Mouse (Mus musculus): Measurements from ENCODE around the gene Ap4e1. TPM values are rescaled to one million over a fixed set of nuclear protein-coding genes. Genes with fewer than 3 reads are reported as not detected.

Gene Ap4e1
- polyA plus RNA-seq (2015; fragmentation: Illumina TruSeq; extraction: RNeasy Lipid Tissue Mini Kit (QIAGEN cat#74804); ENCODE audit: insufficient read depth, low replicate concordance) = 25.6 TPM

GRCm38 (mm10) chr2:127008469-127008998 lies at the start of gene Ap4e1:
Ap4e1 (plus strand) TSS chr2:127008717.

DNA sequence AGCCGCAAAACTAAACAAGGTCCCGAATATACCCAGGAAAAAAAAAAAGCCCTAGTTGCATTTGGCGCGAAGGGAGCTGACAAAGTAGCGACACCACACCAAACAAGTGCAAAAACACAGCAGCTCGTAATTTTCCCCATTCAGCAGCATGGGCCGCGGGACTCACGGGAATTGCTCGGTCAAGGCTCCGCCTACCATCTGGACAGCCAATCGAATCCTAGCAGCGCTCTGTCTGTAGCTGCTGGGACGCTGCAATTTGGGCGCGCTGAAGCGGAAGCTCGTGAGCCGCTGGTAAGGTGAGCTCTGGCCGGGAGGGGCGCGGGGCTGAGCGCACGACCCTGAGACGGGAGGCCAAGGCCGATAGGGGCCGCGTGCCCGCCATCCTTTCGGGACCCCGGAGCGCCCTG lies 61.9 kb downstream of the Ap4e1 start, which contains the start of gene Blvra:
Blvra (plus strand) TSS at position 231 of the 407 bp plus-strand sequence.

Other genes with a start within 250 kb of the Ap4e1 start
- not detected for gene Usp50, start 225.2 kb upstream of the Ap4e1 start, polyA plus RNA-seq (2015; fragmentation: Illumina TruSeq; extraction: RNeasy Lipid Tissue Mini Kit (QIAGEN cat#74804); ENCODE audit: insufficient read depth, low replicate concordance)
- gene Trpm7, start 132.5 kb upstream of the Ap4e1 start, polyA plus RNA-seq (2015; fragmentation: Illumina TruSeq; extraction: RNeasy Lipid Tissue Mini Kit (QIAGEN cat#74804); ENCODE audit: insufficient read depth, low replicate concordance) = 79.9 TPM
- 96.5 TPM for gene Sppl2a, start 75.5 kb upstream of the Ap4e1 start, polyA plus RNA-seq (2015; fragmentation: Illumina TruSeq; extraction: RNeasy Lipid Tissue Mini Kit (QIAGEN cat#74804); ENCODE audit: insufficient read depth, low replicate concordance)
- 63.3 TPM for gene Blvra, start 61.9 kb downstream of the Ap4e1 start, polyA plus RNA-seq (2015; fragmentation: Illumina TruSeq; extraction: RNeasy Lipid Tissue Mini Kit (QIAGEN cat#74804); ENCODE audit: insufficient read depth, low replicate concordance)
- gene Ncaph, start 125.2 kb downstream of the Ap4e1 start, polyA plus RNA-seq (2015; fragmentation: Illumina TruSeq; extraction: RNeasy Lipid Tissue Mini Kit (QIAGEN cat#74804); ENCODE audit: insufficient read depth, low replicate concordance) = 13.5 TPM
- gene Itpripl1, start 134.7 kb downstream of the Ap4e1 start, polyA plus RNA-seq (2015; fragmentation: Illumina TruSeq; extraction: RNeasy Lipid Tissue Mini Kit (QIAGEN cat#74804); ENCODE audit: insufficient read depth, low replicate concordance) = 18.3 TPM
- gene 1810024B03Rik, start 199.6 kb downstream of the Ap4e1 start, polyA plus RNA-seq (2015; fragmentation: Illumina TruSeq; extraction: RNeasy Lipid Tissue Mini Kit (QIAGEN cat#74804); ENCODE audit: insufficient read depth, low replicate concordance) = 1.9 TPM
- 80.2 TPM for gene Snrnp200, start 199.7 kb downstream of the Ap4e1 start, polyA plus RNA-seq (2015; fragmentation: Illumina TruSeq; extraction: RNeasy Lipid Tissue Mini Kit (QIAGEN cat#74804); ENCODE audit: insufficient read depth, low replicate concordance)
- 31.3 TPM for gene Ciao1, start 239.1 kb downstream of the Ap4e1 start, polyA plus RNA-seq (2015; fragmentation: Illumina TruSeq; extraction: RNeasy Lipid Tissue Mini Kit (QIAGEN cat#74804); ENCODE audit: insufficient read depth, low replicate concordance)
- gene Tmem127, start 239.2 kb downstream of the Ap4e1 start, polyA plus RNA-seq (2015; fragmentation: Illumina TruSeq; extraction: RNeasy Lipid Tissue Mini Kit (QIAGEN cat#74804); ENCODE audit: insufficient read depth, low replicate concordance) = 71.3 TPM

Data from spleen, adult 10 weeks (tissue).